Mouse (Mus musculus) myocyte (in vitro differentiated cells): ENCODE results near the gene Plekhj1. TPM values are rescaled to one million over a fixed set of nuclear protein-coding genes. Genes with fewer than 3 reads are reported as not detected.

Experiments used
- H3K27me3 ChIP-seq: one replicate; pipeline ENCODE4 v1.6.1; 2011; ENCODE audit not compliant: control insufficient read depth, insufficient read depth, insufficient read length
- H3K36me3 ChIP-seq: one replicate; pipeline ENCODE4 v1.6.1; 2011; ENCODE audit not compliant: control insufficient read depth, insufficient read depth
- H3K4me2 ChIP-seq: one replicate; pipeline ENCODE4 v1.6.1; 2011; ENCODE audit warnings: low read depth, control low read depth
- H3K4me3 ChIP-seq: one replicate; pipeline ENCODE4 v1.5.1; 2011; ENCODE audit warnings: mild to moderate bottlenecking, control low read depth, moderate library complexity
- H3K79me2 ChIP-seq: one replicate; pipeline ENCODE4 v1.6.1; 2011; ENCODE audit not compliant: control insufficient read depth, insufficient read depth
- H3ac ChIP-seq: one replicate; pipeline ENCODE4 v1.6.1; 2011; ENCODE audit not compliant: control insufficient read depth, insufficient read length
- CEBPB ChIP-seq: IDR thresholded peaks from 2 replicates; pipeline ENCODE4 v1.6.1; 2011; ENCODE audit warnings: mild to moderate bottlenecking, moderate library complexity; ENCODE audit not compliant: poor library complexity, insufficient read depth, severe bottlenecking
- E2F4 ChIP-seq: IDR thresholded peaks from one replicate; pipeline ENCODE4 v1.6.1; 2011; ENCODE audit warnings: mild to moderate bottlenecking, control low read depth, moderate library complexity; ENCODE audit not compliant: insufficient read depth
- MAX ChIP-seq: IDR thresholded peaks from one replicate; pipeline ENCODE4 v1.6.1; 2011; ENCODE audit warnings: low read depth, mild to moderate bottlenecking, control low read depth
- MYOD1 ChIP-seq, 3 experiments: IDR thresholded peaks; one replicate each; pipeline ENCODE4 v1.6.1; 2011; ENCODE audit warnings: control low read depth in 2 of 3, low read depth in 2 of 3, mild to moderate bottlenecking in 2 of 3, moderate library complexity in 1 of 3; ENCODE audit not compliant: insufficient read length in 2 of 3, control insufficient read depth in 1 of 3
- MYOG ChIP-seq, 3 experiments: IDR thresholded peaks; one replicate each; pipeline ENCODE4 v1.6.1; 2011; ENCODE audit warnings: control low read depth in 2 of 3, low read depth in 2 of 3, mild to moderate bottlenecking in 2 of 3; ENCODE audit not compliant: insufficient read length in 2 of 3, control insufficient read depth in 1 of 3, insufficient read depth in 1 of 3
- POLR2A ChIP-seq: IDR thresholded peaks from one replicate; pipeline ENCODE4 v1.6.1; 2011; ENCODE audit warnings: low read depth, mild to moderate bottlenecking, control low read depth, moderate library complexity; ENCODE audit not compliant: insufficient read length
- POLR2AphosphoS2 ChIP-seq: IDR thresholded peaks from one replicate; pipeline ENCODE4 v1.6.1; 2011; ENCODE audit warnings: low read depth, control low read depth; ENCODE audit not compliant: insufficient read length
- REST ChIP-seq: IDR thresholded peaks from one replicate; pipeline ENCODE4 v1.6.1; 2011; ENCODE audit warnings: mild to moderate bottlenecking, control low read depth, moderate library complexity; ENCODE audit not compliant: insufficient read depth, insufficient read length
- SRF ChIP-seq: IDR thresholded peaks from one replicate; pipeline ENCODE4 v1.6.1; 2011; ENCODE audit warnings: low read depth; ENCODE audit not compliant: control insufficient read depth, insufficient read length
- TCF12 ChIP-seq: IDR thresholded peaks from one replicate; pipeline ENCODE4 v1.6.1; 2011; ENCODE audit warnings: mild to moderate bottlenecking, control low read depth; ENCODE audit not compliant: poor library complexity, insufficient read depth, severe bottlenecking
- TCF3 ChIP-seq: IDR thresholded peaks from one replicate; pipeline ENCODE4 v1.6.1; 2011; ENCODE audit warnings: low read depth, control low read depth; ENCODE audit not compliant: insufficient read length
- USF1 ChIP-seq: IDR thresholded peaks from one replicate; pipeline ENCODE4 v1.6.1; 2011; ENCODE audit warnings: low read depth, mild to moderate bottlenecking, control low read depth, moderate library complexity
- polyA plus RNA-seq: library from polyadenylated mRNA; unstranded; fragments of >200 nt; fragmentation: generic; extraction: Trizol; gene quantifications from one replicate; pipeline ENCODE4 v1.2.1, GENCODE M21; 2012; ENCODE audit warnings: missing spikeins

Gene Plekhj1
- polyA plus RNA-seq, 1 experiment: 69.6 TPM

GRCm38 (mm10) chr10:80761821-80762220 lies 36.6 kb downstream of the Plekhj1 start:
- TF ChIP-seq MYOG (IDR thresholded peaks at IDR 0.05; ENCODE audit: control insufficient read depth in 1 of 3, insufficient read depth in 1 of 3, insufficient read length in 2 of 3, low read depth in 2 of 3): no peak
- no peak overlapping the region for H3ac ChIP-seq
- H3K4me3 ChIP-seq: no peak overlapping the region
- H3K4me2 ChIP-seq: no peak overlapping the region
- H3K79me2 ChIP-seq: peaks cover 86% of the 10 kb centered on the region
- H3K27me3 ChIP-seq: no peaks in the 10 kb centered on the region
- H3K36me3 ChIP-seq: peaks cover 3% of the 10 kb centered on the region

- Histone ChIP-seq H3K79me2 (peaks cover 95% of the 10 kb centered on the region), H3ac (no peak overlapping the region), H3K27me3 (no peaks in the 10 kb centered on the region), H3K4me2 (no peak overlapping the region), H3K4me3 (no peak overlapping the region), H3K36me3 (no peaks in the 10 kb centered on the region)
- TF ChIP-seq POLR2AphosphoS2 (no peak), REST (no peak), TCF3 (no peak), TCF12 (no peak), MYOG (IDR thresholded peaks at IDR 0.05; ENCODE audit: control insufficient read depth in 1 of 3, insufficient read depth in 1 of 3, insufficient read length in 2 of 3, low read depth in 2 of 3) (peak in 1 of 3 experiments; percentile 33), USF1 (no peak), MAX (no peak)
These were observed 37.6 kb downstream of the Plekhj1 start for GRCm38 (mm10) chr10:80760596-80761524.

- TF ChIP-seq USF1 (peak; percentile 67), POLR2AphosphoS2 (no peak), MYOD1 (IDR thresholded peaks at IDR 0.05; ENCODE audit: control insufficient read depth in 1 of 3, insufficient read length in 2 of 3, low read depth in 2 of 3) (peak in 1 of 3 experiments; percentile 43)
- Histone ChIP-seq H3K4me2 (peak overlapping the region; percentile 82), H3K4me3 (no peak overlapping the region)
These were observed 39.8 kb downstream of the Plekhj1 start for GRCm38 (mm10) chr10:80758651-80759050.

GRCm38 (mm10) chr10:80757717-80758116 lies 40.7 kb downstream of the Plekhj1 start:
- Histone ChIP-seq H3K27me3 (no peaks in the 10 kb centered on the region), H3ac (no peak overlapping the region), H3K36me3 (no peaks in the 10 kb centered on the region), H3K4me2 (peak overlapping the region; percentile 82), H3K79me2 (peaks cover 74% of the 10 kb centered on the region), H3K4me3 (no peak overlapping the region)
- TF ChIP-seq E2F4 (no peak), MYOG (IDR thresholded peaks at IDR 0.05; ENCODE audit: control insufficient read depth in 1 of 3, insufficient read depth in 1 of 3, insufficient read length in 2 of 3, low read depth in 2 of 3) (peak in 1 of 3 experiments; percentile 46), POLR2AphosphoS2 (no peak), REST (no peak), TCF12 (no peak), MAX (no peak), SRF (peak; percentile 2), TCF3 (no peak), MYOD1 (IDR thresholded peaks at IDR 0.05; ENCODE audit: control insufficient read depth in 1 of 3, insufficient read length in 2 of 3, low read depth in 2 of 3) (peak; percentile 6 to 62 (median 52)), POLR2A (no peak), USF1 (no peak), CEBPB (no peak)

More at GRCm38 (mm10) chr10:80758651-80759050, 39.8 kb downstream of the Plekhj1 start:
- Histone ChIP-seq H3K79me2 (peaks cover 82% of the 10 kb centered on the region), H3K36me3 (no peaks in the 10 kb centered on the region), H3K27me3 (no peaks in the 10 kb centered on the region), H3ac (no peak overlapping the region)

GRCm38 (mm10) chr10:80756967-80757366 lies 41.5 kb downstream of the Plekhj1 start:
- H3K4me2 ChIP-seq: peak overlapping the region; percentile 82
- H3K79me2 ChIP-seq: peaks cover 66% of the 10 kb centered on the region
- H3K36me3 ChIP-seq: no peaks in the 10 kb centered on the region
- H3K27me3 ChIP-seq: no peaks in the 10 kb centered on the region
- TF ChIP-seq TCF12 (no peak), POLR2AphosphoS2 (no peak), SRF (no peak), MYOD1 (IDR thresholded peaks at IDR 0.05; ENCODE audit: control insufficient read depth in 1 of 3, insufficient read length in 2 of 3, low read depth in 2 of 3) (no peak), TCF3 (no peak), MAX (no peak), POLR2A (no peak), CEBPB (no peak), MYOG (IDR thresholded peaks at IDR 0.05; ENCODE audit: control insufficient read depth in 1 of 3, insufficient read depth in 1 of 3, insufficient read length in 2 of 3, low read depth in 2 of 3) (no peak), E2F4 (no peak)
- H3K4me3 ChIP-seq: peak overlapping the region; percentile 64
- peak overlapping the region; percentile 88 for H3ac ChIP-seq
